Mouse (Mus musculus) stomach, postnatal 0 days (tissue): ENCODE results near the gene Ergic1. TPM values are rescaled to one million over a fixed set of nuclear protein-coding genes. Genes with fewer than 3 reads are reported as not detected.

Experiments used
- ATAC-seq: fragments of 200-750 bp; cut with Nextera tagmentation; 2 replicates; pipeline ENCODE4 v1.8.0; 2017; ENCODE audit not compliant: low FRiP score, low TSS enrichment
- DNase-seq: peaks from one replicate; pipeline ENCODE4 v3.0.0-alpha.2; 2016; ENCODE audit warnings: low spot score
- H3K27ac ChIP-seq: fragments of 300-500 bp; sonication (generic); replicated peaks from 2 replicates; pipeline ENCODE4 v1.5.1; 2014; ENCODE audit warnings: mild to moderate bottlenecking, control low read depth
- H3K27me3 ChIP-seq: fragments of 300-500 bp; sonication (generic); 2 replicates; pipeline ENCODE4 v1.6.1; 2014; ENCODE audit warnings: low read length; ENCODE audit not compliant: control insufficient read depth, insufficient read depth
- H3K36me3 ChIP-seq: fragments of 300-500 bp; sonication (generic); 2 replicates; pipeline ENCODE4 v1.6.1; 2014; ENCODE audit warnings: low read length, mixed read lengths; ENCODE audit not compliant: control insufficient read depth, insufficient read depth
- H3K4me1 ChIP-seq: fragments of 300-500 bp; sonication (generic); replicated peaks from 2 replicates; pipeline ENCODE4 v1.6.1; 2014; ENCODE audit warnings: antibody characterized with exemption; ENCODE audit not compliant: control insufficient read depth, insufficient read depth
- H3K4me2 ChIP-seq: fragments of 300-500 bp; sonication (generic); replicated peaks from 2 replicates; pipeline ENCODE4 v1.6.1; 2014; ENCODE audit warnings: low read depth, mild to moderate bottlenecking, control low read depth, moderate library complexity
- H3K4me3 ChIP-seq: fragments of 300-500 bp; sonication (generic); 2 replicates; pipeline ENCODE4 v1.5.1; 2014; ENCODE audit warnings: low read depth, low read length, control low read depth
- H3K9ac ChIP-seq: fragments of 300-500 bp; sonication (generic); 2 replicates; pipeline ENCODE4 v1.6.1; 2014; ENCODE audit warnings: mild to moderate bottlenecking, low read length, control low read depth, mixed read lengths
- H3K9me3 ChIP-seq: fragments of 300-500 bp; sonication (generic); 2 replicates; pipeline ENCODE4 v1.6.1; 2016; ENCODE audit warnings: low read length; ENCODE audit not compliant: control insufficient read depth
- CTCF ChIP-seq: IDR thresholded peaks from 2 replicates; pipeline ENCODE4 v1.5.1; 2016; ENCODE audit warnings: antibody characterized with exemption, low read depth, mild to moderate bottlenecking, moderate library complexity
- EP300 ChIP-seq: optimal IDR thresholded peaks from 2 replicates; pipeline ENCODE3; 2016; ENCODE audit warnings: antibody characterized with exemption
- WGBS: fragments of 180-500 bp; shearing (Covaris S2); extraction: QIAGEN DNeasy Blood & Tissue Kit; methylation state at CpG from one replicate; pipeline ENCODE4 v1.1.7; 2014; 5-methylcytosine and 5-hydroxymethylcytosine counted together
- polyA plus RNA-seq: library from polyadenylated mRNA; unstranded; fragments of >200 nt; fragmentation: Nextera tagmentation; extraction: Ambion mirVana; gene quantifications from 2 replicates; pipeline ENCODE4 v1.2.1, GENCODE M21; 2015

Gene Ergic1
- polyA plus RNA-seq, 1 experiment from 2014 or later, result 64.2 TPM

- DNase-seq, result no peak
- TF ChIP-seq CTCF (no peak), EP300 (no peak)
- peak overlapping the region; percentile 73 for H3K27ac ChIP-seq
- ATAC-seq, result peak; percentile 30; the same call in 1 of the 2 replicates
- no peak overlapping the region for H3K9ac ChIP-seq
- H3K4me3 ChIP-seq, result no peak overlapping the region
- no peak overlapping the region for H3K4me2 ChIP-seq
- H3K4me1 ChIP-seq, result no peaks in the 10 kb centered on the region
- WGBS, result 29% methylated on average over 5 of the region's 5 CpGs
- no peaks in the 10 kb centered on the region for H3K9me3 ChIP-seq
- H3K27me3 ChIP-seq, result no peaks in the 10 kb centered on the region
- no peaks in the 10 kb centered on the region for H3K36me3 ChIP-seq
Observed at GRCm38 (mm10) chr17:26533871-26534372, 27.4 kb upstream of the Ergic1 start.

GRCm38 (mm10) chr17:26534695-26535094 lies 26.6 kb upstream of the Ergic1 start:
- 86% methylated on average over 5 of the region's 5 CpGs for WGBS

GRCm38 (mm10) chr17:26535251-26536136 lies 25.8 kb upstream of the Ergic1 start:
- Histone ChIP-seq H3K27me3 (no peaks in the 10 kb centered on the region), H3K4me3 (no peak overlapping the region), H3K4me1 (no peaks in the 10 kb centered on the region), H3K9ac (no peak overlapping the region), H3K9me3 (no peaks in the 10 kb centered on the region), H3K36me3 (no peaks in the 10 kb centered on the region), H3K4me2 (no peak overlapping the region), H3K27ac (peak overlapping the region; percentile 70)
- no peak for DNase-seq
- WGBS, result 62% methylated on average over 7 of the region's 7 CpGs
- no peak; the same call in 1 of the 2 replicates for ATAC-seq
- TF ChIP-seq EP300, result no peak
- no peak for TF ChIP-seq CTCF

More at GRCm38 (mm10) chr17:26534695-26535094, 26.6 kb upstream of the Ergic1 start:
- Histone ChIP-seq H3K27me3 (no peaks in the 10 kb centered on the region), H3K9me3 (no peaks in the 10 kb centered on the region), H3K36me3 (no peaks in the 10 kb centered on the region), H3K4me2 (no peak overlapping the region), H3K27ac (peak overlapping the region; percentile 73), H3K4me3 (no peak overlapping the region), H3K9ac (no peak overlapping the region), H3K4me1 (no peaks in the 10 kb centered on the region)
- no peak for ATAC-seq
- no peak for DNase-seq
- TF ChIP-seq EP300 (no peak), CTCF (no peak)

DNA sequence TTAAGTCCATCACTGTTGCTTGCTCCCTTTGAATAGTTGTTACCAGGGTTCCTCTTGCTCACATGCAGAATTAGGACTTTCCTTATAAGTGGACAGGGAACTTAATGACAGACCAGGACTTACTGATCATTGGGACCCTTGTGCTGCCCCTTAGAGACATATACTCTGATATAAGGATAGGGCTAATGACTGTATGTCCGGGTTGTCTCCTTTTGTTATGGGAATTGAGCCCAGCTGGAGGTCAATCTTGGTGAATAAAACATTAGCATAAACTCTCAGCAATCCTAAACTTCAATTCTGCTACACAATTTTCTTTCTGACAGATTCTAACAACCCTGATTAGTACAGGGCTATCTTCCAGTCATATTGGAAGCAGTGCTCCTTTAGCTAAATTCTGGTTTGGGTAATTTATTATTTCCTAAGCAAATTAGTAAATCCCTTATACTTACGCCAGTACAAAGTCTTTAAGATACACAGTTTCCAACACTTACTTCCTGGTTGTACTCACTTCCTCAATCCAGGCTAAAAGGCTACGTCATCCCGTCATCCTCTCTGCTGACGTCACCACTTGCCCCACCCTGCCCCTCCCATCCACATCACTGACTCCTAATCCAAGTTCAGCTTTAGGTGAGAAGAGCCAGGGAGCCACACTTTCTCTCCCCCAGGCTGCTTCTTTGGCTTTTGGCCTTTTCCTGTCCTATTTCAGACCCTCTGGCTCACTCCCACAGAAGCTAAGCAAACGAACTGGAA lies 23.4 kb upstream of the Ergic1 start:
- Histone ChIP-seq H3K9ac (no peak overlapping the region), H3K4me3 (no peak overlapping the region), H3K36me3 (no peaks in the 10 kb centered on the region), H3K27me3 (no peaks in the 10 kb centered on the region), H3K9me3 (no peaks in the 10 kb centered on the region), H3K4me2 (0 out of 2 replicates have a peak overlapping the region, but pooled peaks have one; percentile 5), H3K27ac (peak overlapping the region; percentile 18; the same call in 1 of the 2 replicates), H3K4me1 (no peaks in the 10 kb centered on the region)
- ATAC-seq (peak; percentile 83), DNase-seq (peak; percentile 91)
- no peak for TF ChIP-seq EP300
- no peak for TF ChIP-seq CTCF
- 20% methylated on average over 6 of the region's 6 CpGs for WGBS

DNA sequence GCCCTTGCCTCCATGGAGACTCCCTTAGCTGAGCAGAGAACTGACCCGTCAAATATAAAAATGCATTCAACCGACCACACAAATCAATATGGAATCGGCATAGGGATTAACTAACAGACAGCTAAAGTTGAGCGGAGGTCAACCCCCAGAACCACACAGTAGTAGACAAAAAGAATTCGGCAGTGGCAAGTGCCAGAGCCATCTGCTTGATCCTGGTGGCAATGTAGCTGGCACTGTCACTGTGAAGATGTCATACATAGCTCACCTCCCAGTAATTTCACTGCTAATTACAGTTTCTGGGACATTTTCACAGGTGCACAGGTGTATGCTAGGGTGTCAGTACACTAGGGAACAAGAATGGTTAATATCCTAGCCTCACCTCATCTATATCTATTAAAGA lies 21.2 kb upstream of the Ergic1 start:
- H3K27me3 ChIP-seq, result no peaks in the 10 kb centered on the region
- no peaks in the 10 kb centered on the region for H3K36me3 ChIP-seq
- H3K4me1 ChIP-seq, result 0 out of 2 replicates have a peak, but pooled peaks cover 3% of the 10 kb centered on the region
- TF ChIP-seq CTCF, result no peak
- no peak for TF ChIP-seq EP300
- no peak for ATAC-seq
- no peak for DNase-seq
- H3K4me2 ChIP-seq, result no peak overlapping the region
- H3K27ac ChIP-seq, result no peak overlapping the region
- 78% methylated on average over 5 of the region's 5 CpGs for WGBS
- no peak overlapping the region for H3K9ac ChIP-seq
- no peaks in the 10 kb centered on the region for H3K9me3 ChIP-seq
- no peak overlapping the region for H3K4me3 ChIP-seq
